Mouse (Mus musculus): Measurements from ENCODE around the gene Atp6v0a4.

- TF ChIP-seq CTCF (IDR thresholded peaks at IDR 0.05; ENCODE audit: low read depth) (peak; percentile 33), EP300 (optimal IDR thresholded peaks at IDR 0.05) (no peak)
These were observed 5.5 kb upstream of the Atp6v0a4 start for GRCm38 (mm10) chr6:38129883-38130282.

Data from stomach, postnatal 0 days (tissue).